Mouse (Mus musculus): Measurements from ENCODE around the gene Fam210b. TPM values are rescaled to one million over a fixed set of nuclear protein-coding genes. Genes with fewer than 3 reads are reported as not detected.
"Not testable (repeated sequence)": the region's sequence is repeated elsewhere in the genome, so short reads cannot be mapped to it uniquely, and the experiment has no call there.

Gene Fam210b
- polyA plus RNA-seq (2014; fragmentation: Nextera tagmentation; extraction: Ambion mirVana) = 15.2 and 23.5 TPM in 2 replicates

DNA sequence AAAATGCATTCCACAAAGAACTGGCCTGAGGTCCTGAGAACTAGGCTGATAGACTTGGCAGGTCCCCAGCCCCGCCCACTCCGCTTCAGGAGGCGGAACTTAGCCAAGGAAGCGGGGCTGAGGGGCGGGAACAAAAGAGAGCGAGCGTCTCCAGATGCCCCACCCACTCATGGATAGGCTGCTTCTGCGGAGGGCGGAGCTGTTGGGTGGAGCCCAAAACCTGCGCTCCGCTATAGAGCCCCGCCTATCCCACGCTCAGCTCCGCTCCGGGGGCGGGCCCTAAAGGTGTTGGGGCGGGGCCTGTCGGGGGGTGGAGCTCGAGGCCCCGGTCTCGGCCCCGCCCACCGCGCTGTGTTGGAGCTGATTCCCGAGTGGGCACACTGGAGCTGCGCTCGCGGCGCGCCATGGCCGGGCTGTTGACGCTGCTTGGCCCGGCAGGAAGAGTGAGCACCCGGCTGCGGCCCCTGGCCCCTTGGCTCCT lies at the start of gene Fam210b:
Fam210b (plus strand) TSS at position 308 of the 481 bp plus-strand sequence.
- H3K4me2 ChIP-seq (ENCODE audit: low read depth, low read length) = peak within 1 kb of the TSS; percentile 98
- WGBS = under 1% methylated on average over 30 of the region's 35 CpGs
- peak within 1 kb of the TSS; percentile 59 for H3K4me3 ChIP-seq (ENCODE audit: low read depth, low read length)
- no peaks in the 10 kb centered on the region for H3K9me3 ChIP-seq (ENCODE audit: control insufficient read depth, low read length)
- peak within 1 kb of the TSS; percentile 50; the same call in 1 of the 2 replicates for H3K27ac ChIP-seq (ENCODE audit: low read depth, low read length)
- H3K36me3 ChIP-seq (ENCODE audit: control insufficient read depth, insufficient read depth, low read length) = no peaks in the 10 kb centered on the region
- ATAC-seq (ENCODE audit: low read depth) = peak; percentile 91
- no peaks in the 10 kb centered on the region for H3K27me3 ChIP-seq (ENCODE audit: control insufficient read depth, insufficient read depth, low read length)
- peaks cover 6% of the 10 kb centered on the region for H3K4me1 ChIP-seq (ENCODE audit: control insufficient read depth, insufficient read depth, low read length)
- H3K9ac ChIP-seq (replicated peaks; ENCODE audit: low read depth, low read length) = peak within 1 kb of the TSS; percentile 66

DNA sequence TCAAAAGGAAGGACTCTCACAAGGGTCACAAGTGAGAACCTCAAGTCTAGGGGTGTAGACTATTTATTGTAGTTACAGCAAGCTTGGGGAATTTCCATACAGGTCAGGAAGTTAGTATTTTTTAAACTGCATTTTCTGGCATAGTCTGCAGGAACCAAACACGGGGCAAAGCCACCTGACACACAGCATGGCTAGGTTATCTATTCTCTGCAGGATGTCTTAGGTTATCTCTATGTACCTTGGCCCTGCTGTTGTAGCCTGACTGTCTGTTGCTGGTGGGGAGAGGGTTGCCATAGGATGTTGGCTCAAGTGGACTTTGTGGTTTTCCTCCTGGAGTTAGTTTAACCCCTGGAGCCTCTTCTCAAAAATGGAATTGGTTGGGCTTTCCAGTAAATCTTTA lies 47.3 kb upstream of the Fam210b start:
- WGBS = 72% methylated on average over 1 of the region's 1 CpGs
- Histone ChIP-seq H3K4me1 (ENCODE audit: control insufficient read depth, insufficient read depth, low read length) (peaks cover 5% of the 10 kb centered on the region; the same call in 1 of the 2 replicates), H3K27me3 (ENCODE audit: control insufficient read depth, insufficient read depth, low read length) (no peaks in the 10 kb centered on the region), H3K4me3 (ENCODE audit: low read depth, low read length) (no peak overlapping the region), H3K27ac (ENCODE audit: low read depth, low read length) (no peak overlapping the region), H3K4me2 (ENCODE audit: low read depth, low read length) (no peak overlapping the region), H3K36me3 (ENCODE audit: control insufficient read depth, insufficient read depth, low read length) (no peaks in the 10 kb centered on the region), H3K9me3 (ENCODE audit: control insufficient read depth, low read length) (no peaks in the 10 kb centered on the region), H3K9ac (replicated peaks; ENCODE audit: low read depth, low read length) (no peak overlapping the region)
- no peak for ATAC-seq (ENCODE audit: low read depth)

DNA sequence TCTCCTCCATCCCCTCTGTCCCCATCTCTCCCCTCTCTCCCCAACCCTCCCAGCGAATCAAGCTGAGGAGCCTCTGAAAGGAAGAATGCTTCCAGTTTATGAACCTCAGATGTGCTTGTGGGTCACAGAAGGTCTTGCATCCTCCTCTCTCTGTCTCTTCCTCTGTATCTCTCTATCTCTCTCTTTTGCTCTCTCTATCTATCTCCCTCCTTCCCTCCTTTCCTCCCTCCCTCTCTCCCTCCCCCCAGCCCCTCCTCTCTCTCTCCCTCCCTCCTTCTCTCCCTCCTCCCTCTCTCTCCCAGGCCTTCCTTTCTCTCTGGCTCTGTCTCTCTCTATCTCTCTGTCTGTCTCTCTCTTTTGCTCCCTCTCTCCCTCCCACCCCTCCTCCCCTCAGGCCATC lies 46.8 kb upstream of the Fam210b start:
- Histone ChIP-seq H3K27me3 (ENCODE audit: control insufficient read depth, insufficient read depth, low read length) (no peaks in the 10 kb centered on the region), H3K9ac (replicated peaks; ENCODE audit: low read depth, low read length) (no peak overlapping the region), H3K36me3 (ENCODE audit: control insufficient read depth, insufficient read depth, low read length) (no peaks in the 10 kb centered on the region), H3K4me1 (ENCODE audit: control insufficient read depth, insufficient read depth, low read length) (peaks cover 5% of the 10 kb centered on the region; the same call in 1 of the 2 replicates), H3K4me3 (ENCODE audit: low read depth, low read length) (no peak overlapping the region), H3K27ac (ENCODE audit: low read depth, low read length) (no peak overlapping the region), H3K9me3 (ENCODE audit: control insufficient read depth, low read length) (no peaks in the 10 kb centered on the region), H3K4me2 (ENCODE audit: low read depth, low read length) (no peak overlapping the region)
- WGBS = 64% methylated on average over 1 of the region's 1 CpGs
- ATAC-seq (ENCODE audit: low read depth) = no peak

DNA sequence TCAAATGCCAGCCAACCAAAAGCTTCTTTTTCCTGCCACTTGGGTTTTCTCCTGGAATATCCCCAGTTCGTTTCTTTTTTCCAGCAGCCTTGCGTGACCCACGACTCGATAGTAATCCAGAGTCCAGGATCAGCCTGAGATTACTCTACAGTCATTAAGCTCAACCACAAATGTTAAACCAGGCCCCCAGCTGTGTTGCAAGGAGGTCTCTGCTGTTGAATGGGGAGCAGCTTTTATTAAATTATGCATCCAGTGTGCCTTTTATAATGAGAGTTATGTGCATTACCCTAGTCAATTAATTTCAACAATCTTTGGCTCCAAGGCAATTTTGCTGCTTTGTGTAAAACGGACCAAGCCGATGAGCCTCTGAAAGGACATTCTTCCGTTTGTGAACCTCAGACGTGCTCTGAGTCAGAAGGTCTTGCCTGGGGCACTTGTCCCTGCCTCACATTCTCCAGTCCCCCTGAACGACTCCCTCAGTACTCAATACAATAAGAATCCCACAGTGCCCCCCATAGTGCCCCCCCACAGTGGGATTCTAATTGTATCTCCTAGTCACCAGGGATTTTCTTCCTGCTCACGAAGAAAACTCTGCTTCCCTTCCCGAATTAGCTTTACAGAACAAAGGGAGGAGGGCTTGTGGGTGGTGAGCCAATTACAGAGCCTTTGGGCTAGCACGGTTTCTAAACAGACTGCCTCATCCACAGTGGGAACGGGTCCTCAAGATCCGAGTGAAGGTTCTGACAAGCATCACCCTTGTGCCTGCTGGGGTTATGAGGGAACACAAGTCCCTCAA lies 46.0 kb upstream of the Fam210b start:
- no peak overlapping the region for H3K4me2 ChIP-seq (ENCODE audit: low read depth, low read length)
- no peaks in the 10 kb centered on the region for H3K27me3 ChIP-seq (ENCODE audit: control insufficient read depth, insufficient read depth, low read length)
- 5% methylated on average over 14 of the region's 14 CpGs for WGBS
- no peak overlapping the region for H3K9ac ChIP-seq (replicated peaks; ENCODE audit: low read depth, low read length)
- no peak overlapping the region for H3K4me3 ChIP-seq (ENCODE audit: low read depth, low read length)
- peak; percentile 76; the same call in 1 of the 2 replicates for ATAC-seq (ENCODE audit: low read depth)
- H3K4me1 ChIP-seq (ENCODE audit: control insufficient read depth, insufficient read depth, low read length) = peaks cover 5% of the 10 kb centered on the region; the same call in 1 of the 2 replicates
- no peaks in the 10 kb centered on the region for H3K9me3 ChIP-seq (ENCODE audit: control insufficient read depth, low read length)
- no peaks in the 10 kb centered on the region for H3K36me3 ChIP-seq (ENCODE audit: control insufficient read depth, insufficient read depth, low read length)
- peak overlapping the region; percentile 30; the same call in 1 of the 2 replicates for H3K27ac ChIP-seq (ENCODE audit: low read depth, low read length)

DNA sequence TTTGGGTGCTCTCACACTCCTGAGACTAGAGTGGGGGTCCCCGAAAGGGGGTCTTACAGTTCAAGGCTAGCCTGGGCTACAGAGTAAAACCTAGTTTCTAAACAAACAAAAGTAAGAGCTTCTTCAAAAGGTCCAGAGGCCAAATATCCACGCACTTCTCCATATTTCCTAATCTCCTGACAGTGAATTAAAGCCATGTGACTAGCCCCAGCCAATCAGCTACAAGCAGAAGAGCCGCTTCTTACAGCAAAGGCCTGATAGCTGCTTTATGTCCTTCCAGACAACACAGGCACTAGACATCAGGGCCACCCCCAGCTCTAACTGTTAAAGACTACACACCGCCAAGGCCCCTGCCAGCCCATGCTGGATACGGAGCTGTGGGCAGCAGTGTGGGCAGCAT lies 43.0 kb upstream of the Fam210b start:
- WGBS = 89% methylated on average over 5 of the region's 5 CpGs
- Histone ChIP-seq H3K27me3 (ENCODE audit: control insufficient read depth, insufficient read depth, low read length) (no peaks in the 10 kb centered on the region), H3K9ac (replicated peaks; ENCODE audit: low read depth, low read length) (no peak overlapping the region), H3K4me3 (ENCODE audit: low read depth, low read length) (no peak overlapping the region), H3K4me1 (ENCODE audit: control insufficient read depth, insufficient read depth, low read length) (peaks cover 5% of the 10 kb centered on the region; the same call in 1 of the 2 replicates), H3K9me3 (ENCODE audit: control insufficient read depth, low read length) (no peaks in the 10 kb centered on the region), H3K36me3 (ENCODE audit: control insufficient read depth, insufficient read depth, low read length) (no peaks in the 10 kb centered on the region), H3K27ac (ENCODE audit: low read depth, low read length) (no peak overlapping the region), H3K4me2 (ENCODE audit: low read depth, low read length) (no peak overlapping the region)
- ATAC-seq (ENCODE audit: low read depth) = no peak

DNA sequence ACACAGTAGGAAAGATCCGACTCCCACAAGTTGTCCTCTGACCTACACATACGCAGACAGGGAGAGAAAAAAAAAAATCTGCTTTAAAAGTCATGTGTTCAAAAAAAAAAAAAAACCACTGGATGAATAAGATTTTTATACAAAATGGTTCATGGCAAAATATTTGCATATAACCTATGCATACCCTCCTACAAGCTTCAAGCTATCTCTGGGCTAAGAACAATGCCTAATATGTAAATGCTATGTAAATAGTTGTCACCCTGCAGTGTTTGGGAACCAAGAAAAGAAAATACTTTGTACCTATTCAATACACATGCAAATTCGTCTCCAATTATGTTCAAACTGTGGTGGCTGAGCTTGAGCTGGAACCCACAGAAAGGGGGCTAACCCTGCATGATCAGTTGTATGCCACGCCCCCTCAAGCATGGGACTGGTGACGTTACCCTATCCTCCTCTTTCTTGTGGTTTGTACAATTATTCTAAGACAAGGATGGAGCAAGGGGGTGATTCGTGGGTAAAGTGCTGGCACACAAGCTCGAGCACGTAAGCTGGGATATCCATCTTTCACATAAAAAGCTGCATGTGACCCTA lies 41.2 kb upstream of the Fam210b start:
- WGBS = 54% methylated on average over 8 of the region's 8 CpGs
- no peak for ATAC-seq (ENCODE audit: low read depth)

DNA sequence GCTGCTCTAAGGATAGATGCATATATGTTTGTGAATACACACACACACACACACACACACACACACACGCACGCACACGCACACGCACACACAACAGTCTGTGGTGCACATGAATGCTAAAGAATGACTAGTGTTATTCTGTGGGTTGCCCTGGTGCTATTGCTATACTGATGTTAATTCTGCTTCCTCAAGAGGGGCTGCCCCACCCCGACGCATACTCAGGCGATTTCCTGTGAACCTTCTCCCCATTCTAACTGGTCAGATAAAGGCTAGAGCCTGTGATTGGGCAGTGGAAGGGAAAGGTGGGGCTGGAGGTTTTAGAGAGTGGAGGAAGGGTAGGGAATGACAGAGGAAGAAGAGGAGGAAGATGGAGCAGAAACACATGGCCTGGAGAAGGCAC lies 39.8 kb upstream of the Fam210b start:
- WGBS = 79% methylated on average over 7 of the region's 7 CpGs
- H3K27ac ChIP-seq (ENCODE audit: low read depth, low read length); ATAC-seq (ENCODE audit: low read depth); H3K36me3 ChIP-seq (ENCODE audit: control insufficient read depth, insufficient read depth, low read length); H3K4me3 ChIP-seq (ENCODE audit: low read depth, low read length); H3K9me3 ChIP-seq (ENCODE audit: control insufficient read depth, low read length); H3K27me3 ChIP-seq (ENCODE audit: control insufficient read depth, insufficient read depth, low read length); H3K9ac ChIP-seq (replicated peaks; ENCODE audit: low read depth, low read length); H3K4me1 ChIP-seq (ENCODE audit: control insufficient read depth, insufficient read depth, low read length); H3K4me2 ChIP-seq (ENCODE audit: low read depth, low read length): not testable (repeated sequence)

More for the DNA sequence above, 41.2 kb upstream of the Fam210b start:
- Histone ChIP-seq H3K4me2 (ENCODE audit: low read depth, low read length) (no peak overlapping the region), H3K9me3 (ENCODE audit: control insufficient read depth, low read length) (no peaks in the 10 kb centered on the region), H3K4me3 (ENCODE audit: low read depth, low read length) (no peak overlapping the region), H3K36me3 (ENCODE audit: control insufficient read depth, insufficient read depth, low read length) (no peaks in the 10 kb centered on the region), H3K9ac (replicated peaks; ENCODE audit: low read depth, low read length) (no peak overlapping the region), H3K27ac (ENCODE audit: low read depth, low read length) (no peak overlapping the region), H3K4me1 (ENCODE audit: control insufficient read depth, insufficient read depth, low read length) (peaks cover 4% of the 10 kb centered on the region; the same call in 1 of the 2 replicates), H3K27me3 (ENCODE audit: control insufficient read depth, insufficient read depth, low read length) (no peaks in the 10 kb centered on the region)

DNA sequence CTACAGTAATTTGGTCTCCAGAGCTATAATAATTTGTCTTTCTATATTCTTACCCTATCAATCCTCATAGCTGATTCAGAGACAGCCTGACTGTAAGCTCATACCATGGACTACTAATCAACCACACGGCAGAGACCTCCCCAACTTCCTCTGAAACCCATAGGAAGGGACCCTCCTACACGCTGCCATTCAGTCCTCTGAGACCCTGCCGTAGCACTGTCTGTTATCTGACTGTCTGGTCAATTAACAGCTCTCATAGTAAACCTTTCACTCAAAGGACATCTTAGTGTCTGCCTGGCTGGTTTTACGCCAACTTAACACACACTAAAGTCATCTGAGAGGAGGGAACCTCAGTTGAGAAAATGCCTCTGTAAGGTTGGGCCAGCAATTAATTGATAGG lies 38.8 kb upstream of the Fam210b start:
- no peaks in the 10 kb centered on the region for H3K9me3 ChIP-seq (ENCODE audit: control insufficient read depth, low read length)
- no peaks in the 10 kb centered on the region for H3K36me3 ChIP-seq (ENCODE audit: control insufficient read depth, insufficient read depth, low read length)
- no peak overlapping the region for H3K9ac ChIP-seq (replicated peaks; ENCODE audit: low read depth, low read length)
- no peaks in the 10 kb centered on the region for H3K27me3 ChIP-seq (ENCODE audit: control insufficient read depth, insufficient read depth, low read length)
- ATAC-seq (ENCODE audit: low read depth) = no peak
- H3K27ac ChIP-seq (ENCODE audit: low read depth, low read length) = no peak overlapping the region
- no peak overlapping the region for H3K4me3 ChIP-seq (ENCODE audit: low read depth, low read length)
- WGBS = 53% methylated on average over 4 of the region's 4 CpGs
- H3K4me2 ChIP-seq (ENCODE audit: low read depth, low read length) = no peak overlapping the region
- no peaks in the 10 kb centered on the region for H3K4me1 ChIP-seq (ENCODE audit: control insufficient read depth, insufficient read depth, low read length)

DNA sequence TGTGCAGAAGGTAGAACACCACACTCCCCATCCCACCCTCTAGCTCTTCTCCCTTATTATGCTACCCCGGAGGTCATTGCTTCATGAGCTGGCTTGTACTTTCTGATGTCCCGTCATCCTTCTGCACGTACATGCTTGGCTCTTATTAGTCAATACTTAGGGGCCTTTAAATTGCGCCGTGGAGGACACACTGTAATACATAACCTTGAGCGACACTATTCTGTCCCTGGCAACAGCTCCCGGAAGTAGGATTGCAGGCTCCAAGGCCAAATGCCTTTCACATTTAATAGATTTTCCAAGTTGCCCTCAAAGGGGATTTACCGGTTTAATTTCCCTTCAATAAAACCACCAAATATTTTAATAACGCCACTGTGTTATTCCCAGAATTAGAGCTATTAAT lies 33.6 kb upstream of the Fam210b start:
- 74% methylated on average over 9 of the region's 9 CpGs for WGBS
- no peaks in the 10 kb centered on the region for H3K4me1 ChIP-seq (ENCODE audit: control insufficient read depth, insufficient read depth, low read length)
- no peaks in the 10 kb centered on the region for H3K27me3 ChIP-seq (ENCODE audit: control insufficient read depth, insufficient read depth, low read length)
- no peaks in the 10 kb centered on the region for H3K36me3 ChIP-seq (ENCODE audit: control insufficient read depth, insufficient read depth, low read length)
- no peak overlapping the region for H3K4me2 ChIP-seq (ENCODE audit: low read depth, low read length)
- H3K4me3 ChIP-seq (ENCODE audit: low read depth, low read length) = no peak overlapping the region
- no peak overlapping the region for H3K9ac ChIP-seq (replicated peaks; ENCODE audit: low read depth, low read length)
- no peaks in the 10 kb centered on the region for H3K9me3 ChIP-seq (ENCODE audit: control insufficient read depth, low read length)
- ATAC-seq (ENCODE audit: low read depth) = no peak
- H3K27ac ChIP-seq (ENCODE audit: low read depth, low read length) = no peak overlapping the region
